Mouse (Mus musculus) G1E-ER4 (cell line): ENCODE measurements around the gene Hirip3. TPM values are rescaled to one million over a fixed set of nuclear protein-coding genes. Genes with fewer than 3 reads are reported as not detected.

Experiments used
- GATA1 ChIP-seq: IDR thresholded peaks from one replicate; pipeline ENCODE4 v1.8.0; 2012; ENCODE audit warnings: low read length, inconsistent platforms
- polyA plus RNA-seq: library from polyadenylated mRNA; stranded (reverse); fragments of >175 nt; gene quantifications from 2 replicates; pipeline ENCODE4 v1.2.3, GENCODE M21; 2012

The Hirip3 gene
- polyA plus RNA-seq, 1 experiment: 358 TPM

DNA sequence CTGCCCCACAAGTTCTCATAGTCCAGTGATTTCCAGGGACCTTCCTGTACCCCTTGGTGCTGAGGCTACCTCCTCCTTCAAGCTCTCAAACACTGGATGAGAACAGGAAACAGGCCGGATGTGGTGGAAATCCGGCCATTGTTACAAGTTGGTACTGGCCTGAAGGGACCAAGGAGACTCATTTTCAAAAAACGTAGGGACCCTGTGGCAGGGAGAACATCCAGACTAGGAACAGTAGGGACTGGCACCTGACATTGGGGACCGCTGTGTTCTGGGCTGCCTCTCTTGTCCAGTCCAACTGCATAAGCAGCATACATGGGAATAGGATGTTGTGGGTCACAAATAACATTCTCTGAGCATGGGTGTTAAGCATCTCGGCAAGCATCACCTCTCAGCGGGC, 19.3 kb downstream of the Hirip3 start:
- no peak for TF ChIP-seq GATA1

DNA sequence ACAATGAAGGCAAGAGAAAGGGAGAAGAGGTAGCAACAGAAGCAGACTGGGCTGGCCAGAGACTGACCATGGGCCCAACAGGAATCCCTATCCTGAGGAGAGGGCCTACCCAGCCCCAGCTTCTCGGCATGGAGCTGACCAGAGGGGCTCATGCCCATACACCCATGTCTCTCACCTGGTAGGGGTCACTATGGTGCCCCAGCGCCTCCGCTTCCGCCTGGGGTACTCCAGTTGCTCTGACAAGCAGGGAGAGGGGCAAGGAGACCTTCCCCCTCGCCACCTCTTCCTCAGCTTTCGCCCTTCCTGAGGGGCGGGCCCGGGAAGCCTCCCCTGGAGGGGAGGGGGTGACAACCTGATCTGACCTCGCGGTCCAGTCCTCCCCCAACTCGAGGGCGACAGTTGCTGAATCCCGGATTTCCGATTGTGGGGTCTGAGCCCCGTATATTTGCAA, 22.0 kb downstream of the Hirip3 start:
- TF ChIP-seq GATA1: no peak

DNA sequence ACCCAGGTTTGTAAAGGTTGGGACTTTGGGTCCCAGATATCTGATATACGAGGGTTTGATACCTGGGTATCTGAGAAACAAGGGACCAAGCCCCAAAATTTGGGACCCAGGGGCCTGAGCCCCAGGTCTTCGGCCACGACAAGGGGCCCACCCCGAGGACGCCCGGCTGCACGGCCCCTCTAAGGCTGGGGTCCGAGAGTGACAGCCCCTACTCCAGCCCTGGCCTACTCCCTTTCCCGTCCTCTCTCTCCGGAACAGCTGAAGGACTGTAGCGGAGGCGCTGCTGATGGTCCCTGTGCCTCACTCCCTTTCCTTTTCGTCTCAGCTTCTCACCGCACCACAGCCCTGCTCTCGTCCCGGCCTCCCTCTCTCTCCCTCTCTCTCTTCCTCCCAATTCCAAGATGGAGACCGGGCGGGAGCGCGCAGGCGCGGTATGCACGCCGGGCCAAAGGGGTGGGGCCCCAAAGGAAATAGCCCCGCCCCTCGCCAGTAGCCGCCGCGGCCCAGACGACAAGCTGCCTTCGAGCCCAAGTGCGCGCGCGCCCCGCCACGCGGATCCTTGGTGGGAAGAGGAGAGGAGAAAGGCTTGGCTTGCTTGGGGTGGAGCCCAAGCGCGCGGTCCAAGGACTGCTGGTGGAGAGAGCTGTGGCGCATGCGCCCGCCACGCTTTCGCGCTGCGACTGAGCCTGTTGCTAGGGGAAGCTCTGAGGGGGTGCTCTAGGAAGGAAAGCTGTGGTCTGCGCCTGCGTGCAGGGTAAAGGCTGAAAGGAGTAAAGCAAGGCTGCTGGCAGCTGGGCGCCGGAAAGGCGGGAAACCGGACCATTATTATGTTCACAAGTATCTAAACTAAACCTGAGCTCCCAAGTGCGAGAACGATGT, 22.8 kb downstream of the Hirip3 start, which contains the start of gene Taok2:
Gene Taok2, minus strand, starts transcription at position 418 of the 879 bp plus-strand sequence.
- no peak for TF ChIP-seq GATA1

DNA sequence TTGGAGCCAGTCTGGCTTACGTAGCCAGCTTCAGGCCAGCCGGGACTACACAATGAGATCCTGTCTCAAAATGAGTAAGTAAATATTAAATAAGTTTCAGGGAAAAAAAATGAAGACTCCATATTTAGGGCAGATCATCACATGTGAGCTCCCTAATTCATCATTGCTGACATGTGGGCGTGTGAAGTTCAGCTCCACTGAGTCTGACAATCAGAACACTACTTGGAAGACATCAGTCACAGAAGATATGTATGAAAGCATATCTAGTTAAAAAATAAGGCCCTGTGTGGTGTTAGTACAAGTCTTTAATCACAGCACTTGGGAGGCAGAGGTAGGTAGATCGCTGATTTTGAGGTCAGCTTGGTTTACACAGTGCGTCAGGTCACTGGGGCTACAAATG, 25.5 kb downstream of the Hirip3 start:
- no peak for TF ChIP-seq GATA1

DNA sequence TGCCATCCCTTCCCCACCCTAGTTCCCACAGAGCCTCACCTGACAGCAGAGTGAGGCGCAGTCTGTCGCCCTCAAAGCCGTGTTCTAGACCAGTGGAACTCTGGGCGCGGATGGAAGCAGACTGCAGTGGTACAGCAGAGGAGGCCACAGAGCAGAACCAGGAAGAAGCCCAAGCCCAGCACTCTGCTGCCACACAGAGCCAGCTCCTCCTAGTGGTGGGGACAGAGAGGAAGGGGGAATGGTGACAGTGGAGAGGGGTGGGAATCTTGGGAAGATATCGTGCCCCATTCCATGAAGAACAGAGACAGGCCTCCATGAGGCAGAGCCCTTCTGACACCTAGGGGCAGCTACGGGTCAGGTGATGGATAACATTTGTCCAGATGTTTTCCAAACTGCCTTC, 27.1 kb downstream of the Hirip3 start:
- no peak for TF ChIP-seq GATA1

DNA sequence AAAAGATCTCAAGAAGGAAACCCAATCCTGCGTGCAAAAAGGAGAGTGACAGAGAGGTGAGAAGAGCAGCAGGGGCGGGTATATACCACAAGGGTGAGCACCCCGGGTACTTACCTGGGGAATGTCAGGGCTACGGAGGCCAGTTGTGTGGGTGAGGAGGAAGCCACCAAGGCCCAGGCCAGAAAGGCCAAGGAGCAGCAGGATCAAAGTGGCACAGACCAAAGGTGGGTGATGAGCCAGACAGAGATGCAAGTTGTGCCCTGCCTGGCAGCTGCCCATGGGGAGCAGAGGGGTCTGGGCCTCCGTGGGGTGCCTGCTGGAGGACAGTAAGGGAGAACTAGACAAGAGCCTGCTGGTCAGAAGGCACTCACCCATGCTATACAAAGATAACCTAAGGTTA, 35.1 kb downstream of the Hirip3 start:
- no peak for TF ChIP-seq GATA1

DNA sequence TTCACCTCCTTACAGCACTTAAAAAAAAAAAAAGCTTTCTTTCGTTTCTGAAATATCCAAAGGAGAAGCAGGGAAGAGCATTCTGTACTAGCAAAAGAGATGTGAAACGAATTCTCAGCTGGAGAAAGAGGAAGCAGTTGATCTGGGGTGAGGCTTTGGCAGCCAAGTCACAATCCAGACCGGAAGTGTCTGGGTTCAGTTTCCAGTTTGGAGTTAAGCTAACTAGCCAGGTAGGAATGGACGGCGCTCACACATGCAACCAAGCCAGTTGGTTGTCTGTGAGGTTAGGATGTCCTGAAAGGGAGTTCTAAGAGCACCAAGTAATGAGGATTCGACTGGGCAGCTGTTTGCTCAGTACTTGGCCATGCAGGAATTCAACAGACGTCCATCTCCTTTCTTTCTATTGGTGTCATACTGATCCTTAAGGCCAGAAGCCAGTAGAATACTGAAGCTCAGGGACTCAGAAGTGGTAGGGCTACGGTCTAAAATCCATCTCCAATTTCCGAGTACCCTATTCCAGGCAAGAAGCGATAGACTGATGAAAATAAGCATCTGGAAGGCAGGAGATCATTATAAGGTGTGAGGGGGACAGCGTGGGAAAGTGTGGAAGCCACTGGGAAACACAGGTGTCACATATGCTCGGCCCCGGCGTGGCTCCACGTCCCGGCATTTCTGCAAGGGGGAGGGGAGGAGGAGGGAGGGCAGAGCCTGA, 35.8 kb downstream of the Hirip3 start:
- no peak for TF ChIP-seq GATA1

GRCm38 (mm10) chr7:126898102-126898990, 36.6 kb downstream of the Hirip3 start:
- no peak for TF ChIP-seq GATA1

DNA sequence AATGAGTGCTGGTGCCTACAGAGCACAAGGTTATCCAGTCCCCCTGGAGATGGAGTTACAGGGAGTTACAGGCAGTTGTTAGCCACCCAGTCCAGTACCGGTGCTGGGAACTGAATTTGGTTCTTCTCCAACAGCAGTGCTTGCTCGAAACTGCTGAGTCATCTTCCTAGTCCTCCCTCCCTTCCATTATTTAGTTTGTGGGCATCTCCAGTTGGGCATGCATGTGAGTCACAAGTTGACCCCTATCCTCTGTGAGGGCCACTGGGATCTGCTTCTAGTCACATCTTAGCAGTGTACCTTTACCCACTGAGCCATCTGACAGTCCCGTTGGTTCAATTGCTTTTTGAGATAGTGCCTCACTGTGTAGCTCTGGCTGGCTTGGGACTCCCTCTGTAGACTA, 43.8 kb downstream of the Hirip3 start:
- no peak for TF ChIP-seq GATA1

DNA sequence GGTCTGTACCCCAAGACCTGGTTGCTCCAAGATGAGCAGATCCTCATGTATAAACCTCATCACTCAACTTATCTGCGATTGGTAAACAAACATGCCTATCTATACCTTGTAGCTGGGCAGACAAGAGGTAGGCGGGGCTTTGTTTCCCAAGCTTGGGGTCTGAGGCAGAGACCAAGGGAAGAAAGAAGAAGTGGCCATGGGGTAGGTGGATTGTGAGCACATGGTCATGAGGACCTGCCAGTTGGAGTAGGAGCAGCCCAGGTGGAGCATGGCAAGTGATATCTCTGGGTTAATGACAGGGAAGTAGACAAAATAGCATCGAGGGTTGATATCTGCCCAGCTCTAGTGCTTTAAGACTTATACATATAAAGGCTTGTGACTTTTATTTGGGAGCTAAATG, 53.1 kb downstream of the Hirip3 start:
- TF ChIP-seq GATA1: no peak

Other genes with a start within 250 kb of the Hirip3 start
- gene Nupr1, start 231.1 kb upstream of the Hirip3 start, polyA plus RNA-seq: 5.6 and 7.9 TPM in 2 replicates
- 68.8 and 176 TPM in 2 replicates for gene Sgf29, start 212.7 kb upstream of the Hirip3 start, polyA plus RNA-seq
- gene Sult1a1, start 185.5 kb upstream of the Hirip3 start, polyA plus RNA-seq: not detected in 2 replicates
- gene Bola2, start 166.6 kb upstream of the Hirip3 start, polyA plus RNA-seq: 143 and 256 TPM in 2 replicates
- gene Slx1b, start 166.2 kb upstream of the Hirip3 start, polyA plus RNA-seq: 3.4 and 8.5 TPM in 2 replicates
- 13.7 TPM in 2 replicates for gene Coro1a, start 154.2 kb upstream of the Hirip3 start, polyA plus RNA-seq
- 35.7 and 44.2 TPM in 2 replicates for gene Mapk3, start 102.4 kb upstream of the Hirip3 start, polyA plus RNA-seq
- gene Gdpd3, start 95.6 kb upstream of the Hirip3 start, polyA plus RNA-seq: 3.3 and 3.7 TPM in 2 replicates
- gene Ypel3, start 85.0 kb upstream of the Hirip3 start, polyA plus RNA-seq: 29.3 and 38.2 TPM in 2 replicates
- gene Tbx6, start 80.5 kb upstream of the Hirip3 start, polyA plus RNA-seq: 0.23 and 0.55 TPM in 2 replicates
- 185 and 249 TPM in 2 replicates for gene Ppp4c, start 69.5 kb upstream of the Hirip3 start, polyA plus RNA-seq
- gene Fam57b, start 64.3 kb upstream of the Hirip3 start, polyA plus RNA-seq: 0.35 and 0.56 TPM in 2 replicates
- gene 4930451I11Rik, start 30.3 kb upstream of the Hirip3 start, polyA plus RNA-seq: not detected in 2 replicates
- not detected in 2 replicates for gene Doc2a, start 14.6 kb upstream of the Hirip3 start, polyA plus RNA-seq
- gene Ino80e, start 405 bp downstream of the Hirip3 start, polyA plus RNA-seq: 1,199 and 1,504 TPM in 2 replicates
- 210 and 262 TPM in 2 replicates for gene Taok2, start 22.7 kb downstream of the Hirip3 start, polyA plus RNA-seq
- 54.6 and 89.1 TPM in 2 replicates for gene Tmem219, start 60.9 kb downstream of the Hirip3 start, polyA plus RNA-seq
- gene Kctd13, start 66.9 kb downstream of the Hirip3 start, polyA plus RNA-seq: 27.6 and 38.3 TPM in 2 replicates
- gene Asphd1, start 87.6 kb downstream of the Hirip3 start, polyA plus RNA-seq: not detected in 2 replicates
- gene Sez6l2, start 88.6 kb downstream of the Hirip3 start, polyA plus RNA-seq: 0.59 and 0.93 TPM in 2 replicates
- gene Cdipt, start 113.9 kb downstream of the Hirip3 start, polyA plus RNA-seq: 94.7 and 114 TPM in 2 replicates
- 0.04 and 0.16 TPM in 2 replicates for gene Cdiptos, start 114.1 kb downstream of the Hirip3 start, polyA plus RNA-seq
- 18.3 and 22.4 TPM in 2 replicates for gene Mvp, start 152.6 kb downstream of the Hirip3 start, polyA plus RNA-seq
- gene Pagr1b, start 154.5 kb downstream of the Hirip3 start, polyA plus RNA-seq: 4.9 and 12.5 TPM in 2 replicates
- gene Pagr1a, start 155.4 kb downstream of the Hirip3 start, polyA plus RNA-seq: 31.1 and 76.8 TPM in 2 replicates
- 145 and 228 TPM in 2 replicates for gene Gm42742, start 159.1 kb downstream of the Hirip3 start, polyA plus RNA-seq
- gene Prrt2, start 159.2 kb downstream of the Hirip3 start, polyA plus RNA-seq: 0.53 and 1.9 TPM in 2 replicates
- gene Maz, start 165.1 kb downstream of the Hirip3 start, polyA plus RNA-seq: 820 and 1,081 TPM in 2 replicates
- gene Kif22, start 180.5 kb downstream of the Hirip3 start, polyA plus RNA-seq: 45.3 and 56.9 TPM in 2 replicates
- not detected in 2 replicates for gene Zg16, start 225.4 kb downstream of the Hirip3 start, polyA plus RNA-seq
- 197 and 223 TPM in 2 replicates for gene AI467606, start 229.4 kb downstream of the Hirip3 start, polyA plus RNA-seq